21 mouse cellular contexts compared by ENCODE assay signal in the genomic region with DNA sequence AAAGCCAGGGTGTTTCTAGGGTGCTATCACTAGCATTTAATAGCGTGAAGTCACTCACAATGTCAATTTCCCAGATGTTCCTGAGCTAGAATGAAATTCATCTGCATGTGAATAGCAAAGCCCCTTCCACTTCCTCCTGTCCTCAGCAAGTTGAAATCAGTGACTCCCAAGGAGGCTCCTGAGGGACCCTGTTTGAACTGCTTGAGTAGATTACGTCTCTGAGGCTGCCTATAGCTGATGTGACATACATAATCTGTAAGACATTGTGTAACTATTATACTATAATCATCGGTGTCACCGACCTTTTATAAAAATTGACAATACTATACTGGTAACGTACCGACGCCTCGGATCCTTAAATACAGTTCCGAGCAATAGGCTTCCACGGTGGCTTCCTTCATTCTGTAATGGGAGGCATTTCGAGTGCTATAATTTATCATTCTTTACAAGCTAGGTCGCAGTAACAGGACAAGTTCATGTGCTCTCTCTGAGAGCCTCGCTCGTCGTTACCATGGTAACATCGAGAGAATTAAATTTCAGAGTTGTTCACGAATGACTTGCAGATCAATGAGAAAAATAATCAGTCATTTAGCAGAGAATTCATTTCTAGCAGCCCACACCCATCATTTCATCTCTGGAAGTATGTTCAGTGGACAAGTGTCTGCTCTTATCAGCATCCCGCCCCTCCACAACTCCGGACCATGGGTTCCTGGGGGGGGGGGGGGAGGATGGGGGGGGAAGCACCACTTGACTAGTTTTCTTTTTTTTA. TPM values are rescaled to one million over a fixed set of nuclear protein-coding genes. Genes with fewer than 3 reads are reported as not detected.
DNase-seq lines count a peak whose midpoint lies in the region; ATAC-seq lines count a peak whose summit lies in the region.
"Had no signal": no experiment of that assay in that cellular context is flagged by ENCODE, and none has a peak within 500 bp of the region (broad histone marks: within the 10 kb centered on the region; RNA-seq: fewer than 3 reads in every experiment).

No protein-coding gene starts in this region.

- no peaks in the 10 kb centered on the region; the same call in 1 of the 2 replicates for H3K4me1 ChIP-seq in forebrain, embryonic 16.5 days (replicated peaks; ENCODE audit: control insufficient read depth, insufficient read depth, low read length)

- H3K9me3 ChIP-seq in forebrain, embryonic 16.5 days (ENCODE audit: control insufficient read depth, low read length), result no peaks in the 10 kb centered on the region
- H3K9me3 ChIP-seq: embryonic facial prominence, embryonic 15.5 days had no signal

- H3K27ac ChIP-seq in forebrain, embryonic 16.5 days (ENCODE audit: low read length), result peak overlapping the region; percentile 5; the same call in 1 of the 2 replicates
- H3K27ac ChIP-seq: embryonic facial prominence, embryonic 15.5 days; liver, embryonic 14.5 days had no signal

- H3K4me2 ChIP-seq in forebrain, embryonic 16.5 days (ENCODE audit: low read length), result no peak overlapping the region
- H3K4me2 ChIP-seq: embryonic facial prominence, embryonic 15.5 days had no signal

- H3K36me3 ChIP-seq in forebrain, embryonic 16.5 days (ENCODE audit: control insufficient read depth, insufficient read depth), result no peaks in the 10 kb centered on the region

- peak; percentile 58; the same call in 1 of the 2 replicates for ATAC-seq in forebrain, embryonic 16.5 days
- no peak for ATAC-seq in activated CD4-positive, CD25-positive, alpha-beta regulatory T cell, adult 4 months
- ATAC-seq: inflammation-experienced regulatory T-cells, adult 6 months; Patski had no signal

- intact Hi-C loops in heart, postnatal 36 days (cut with DNase I), result no loop called here
- intact Hi-C loops in left cerebral cortex, postnatal 10 days (cut with DNase I), result no loop called here

- H3K9ac ChIP-seq in forebrain, embryonic 16.5 days (replicated peaks; ENCODE audit: low read depth, low read length), result no peak overlapping the region
- H3K9ac ChIP-seq: embryonic facial prominence, embryonic 15.5 days; liver, embryonic 14.5 days had no signal

- DNase-seq in embryo, embryonic 11 days, result peak; percentile 55
- DNase-seq in embryo, embryonic 9.5 days (ENCODE audit: extremely low spot score), result no peak
- peak; percentile 51 for DNase-seq in R1 (ENCODE audit: low read depth, low spot score)
- DNase-seq in mesoderm, embryonic 11.5 days (ENCODE audit: low read depth, low spot score), result peak; percentile 69
- DNase-seq in heart, postnatal 36 days, result no peak
- no peak for DNase-seq in left cerebral cortex, postnatal 10 days (ENCODE audit: extremely low spot score in 1 of 2, low spot score in 2 of 2)
- DNase-seq: cerebellum, postnatal 14 days; kidney, postnatal 36 days; layer of hippocampus, postnatal 36 days; lung, postnatal 10 days; spleen, adult 18-20 months; thymus, postnatal 25 days had no signal

- H3K27me3 ChIP-seq in forebrain, embryonic 16.5 days (replicated peaks; ENCODE audit: control insufficient read depth, insufficient read depth, low read length), result no peaks in the 10 kb centered on the region
- H3K27me3 ChIP-seq: embryonic facial prominence, embryonic 15.5 days; Patski had no signal

- WGBS in forebrain, embryonic 16.5 days, result 68% methylated on average over 19 of the region's 19 CpGs

- no peak overlapping the region for H3K4me3 ChIP-seq in forebrain, embryonic 16.5 days (replicated peaks; ENCODE audit: low read length)
- H3K4me3 ChIP-seq: embryonic facial prominence, embryonic 15.5 days had no signal

RNA-seq across cellular contexts. Expression of a gene that starts 19.3 kb away (rescaled TPM):
- not detected in 2 replicates for polyA plus RNA-seq in forebrain, embryonic 16.5 days (2015; fragmentation: Nextera tagmentation; extraction: Ambion mirVana)
- not detected for total RNA-seq in heart, postnatal 36 days (2021)
- polyA plus RNA-seq in activated CD4-positive, CD25-positive, alpha-beta regulatory T cell, adult 4 months (2017; shearing (Covaris generic)), result not detected
- total RNA-seq in left cerebral cortex, postnatal 10 days (2021), result not detected
- total RNA-seq: adrenal gland, adult 18-20 months; granulocyte monocyte progenitor cell, adult 5-6 weeks; layer of hippocampus, postnatal 36 days had no signal
- polyA plus RNA-seq: heart, embryonic 14.5 days; inflammation-experienced regulatory T-cells, adult 6 months had no signal

RNA-seq across cellular contexts. Expression of a gene that starts 26.0 kb away (rescaled TPM):
- polyA plus RNA-seq in forebrain, embryonic 16.5 days (2015; fragmentation: Nextera tagmentation; extraction: Ambion mirVana), result 0.87 and 1.0 TPM in 2 replicates
- not detected for total RNA-seq in heart, postnatal 36 days (2021)
- not detected for polyA plus RNA-seq in activated CD4-positive, CD25-positive, alpha-beta regulatory T cell, adult 4 months (2017; shearing (Covaris generic))
- not detected for total RNA-seq in left cerebral cortex, postnatal 10 days (2021)
- total RNA-seq: adrenal gland, adult 18-20 months; granulocyte monocyte progenitor cell, adult 5-6 weeks; layer of hippocampus, postnatal 36 days had no signal
- polyA plus RNA-seq: Patski had no signal

RNA-seq across cellular contexts. Expression of a gene that starts 30.5 kb away (rescaled TPM):
- polyA plus RNA-seq in forebrain, embryonic 16.5 days (2015; fragmentation: Nextera tagmentation; extraction: Ambion mirVana), result 33.0 and 34.4 TPM in 2 replicates
- 1 to 10 TPM; 2.6 to 3.9 TPM for total RNA-seq in heart, postnatal 36 days (2021)
- under 1 TPM; 0.65 to 0.97 TPM for polyA plus RNA-seq in activated CD4-positive, CD25-positive, alpha-beta regulatory T cell, adult 4 months (2017; shearing (Covaris generic))
- 10 to 100 TPM; 23.5 to 25.6 TPM for total RNA-seq in left cerebral cortex, postnatal 10 days (2021)

Comparison
In these comparisons a context has a peak if more than half of its experiments do, and no peak if none do; other contexts are left out.
1. DNase-seq: peak in embryo, embryonic 11 days (single experiment), R1 (single experiment) and mesoderm, embryonic 11.5 days (single experiment); none in embryo, embryonic 9.5 days (single experiment), heart, postnatal 36 days (0 of 2) and left cerebral cortex, postnatal 10 days (0 of 2).
2. RNA of a gene that starts 30.5 kb away (total RNA-seq): 23.5 to 25.6 TPM in left cerebral cortex, postnatal 10 days; 2.6 to 3.9 TPM in heart, postnatal 36 days; every median in the first group is over 4 times any median in the second.